Mouse (Mus musculus) CH12.LX (cell line): ENCODE results near the gene Akap7. TPM values are rescaled to one million over a fixed set of nuclear protein-coding genes. Genes with fewer than 3 reads are reported as not detected.

Experiments
- DNase-seq: peaks from one replicate; pipeline ENCODE4 v3.0.0-alpha.2; 2013; ENCODE audit errors: extremely low read depth
- H3K27ac ChIP-seq: 2 replicates; pipeline ENCODE4 v1.5.1; 2012; ENCODE audit warnings: low read depth, mild to moderate bottlenecking, control low read depth, moderate library complexity; ENCODE audit not compliant: insufficient read depth
- H3K27me3 ChIP-seq: replicated peaks from 2 replicates; pipeline ENCODE3; 2012; ENCODE audit warnings: inconsistent platforms
- H3K36me3 ChIP-seq, 2 experiments: replicated peaks in 1 of 2; 2 replicates each; pipeline versions ENCODE3 to v1.6.1; 2012; ENCODE audit warnings: inconsistent platforms in 1 of 2, low read length in 1 of 2, mild to moderate bottlenecking in 1 of 2, mixed read lengths in 1 of 2, moderate library complexity in 1 of 2; ENCODE audit not compliant: control insufficient read depth in 1 of 2, insufficient read depth in 1 of 2
- H3K4me1 ChIP-seq, 2 experiments: 2 replicates each; pipeline ENCODE4 v1.6.1; 2012; ENCODE audit warnings: inconsistent platforms in 1 of 2, moderate library complexity in 1 of 2; ENCODE audit not compliant: insufficient read depth in 2 of 2, control insufficient read depth in 1 of 2
- H3K4me2 ChIP-seq: 2 replicates; pipeline ENCODE4 v1.6.1; 2012; ENCODE audit warnings: low read depth, mild to moderate bottlenecking, control low read depth; ENCODE audit not compliant: poor library complexity, insufficient read depth, severe bottlenecking
- H3K4me3 ChIP-seq, 3 experiments: fragments of 150-350 bp in 1 of 3; sonication (generic) in 1 of 3; replicated peaks in 1 of 3; 2 replicates each; pipeline versions ENCODE3 to v1.5.1; 2011 to 2012; ENCODE audit warnings: low read depth in 2 of 3, low read length in 2 of 3, mild to moderate bottlenecking in 2 of 3, moderate library complexity in 2 of 3, control low read depth in 1 of 3, improper control_type of control experiment in 1 of 3, inconsistent platforms in 1 of 3, mixed read lengths in 1 of 3; ENCODE audit not compliant: poor library complexity in 1 of 3
- H3K79me2 ChIP-seq: replicated peaks from 2 replicates; pipeline ENCODE4 v1.6.1; 2012; ENCODE audit warnings: mild to moderate bottlenecking, moderate library complexity; ENCODE audit not compliant: control insufficient read depth, poor library complexity, insufficient read depth, severe bottlenecking; ENCODE audit errors: extremely low read depth
- H3K9ac ChIP-seq: 2 replicates; pipeline ENCODE4 v1.6.1; 2012; ENCODE audit warnings: low read depth, mild to moderate bottlenecking, control low read depth, moderate library complexity; ENCODE audit not compliant: insufficient read depth
- H3K9me3 ChIP-seq: replicated peaks from 2 replicates; pipeline ENCODE3; 2012; ENCODE audit warnings: low read length, inconsistent platforms, mixed read lengths
- CHD2 ChIP-seq: IDR thresholded peaks from 2 replicates; pipeline ENCODE4 v1.6.1; 2011; ENCODE audit warnings: low read length, improper control_type of control experiment
- CTCF ChIP-seq, 2 experiments: IDR thresholded peaks in 1 of 2; conservative IDR thresholded peaks in 1 of 2; 2 replicates each; pipeline ENCODE4 v1.5.1; 2011 to 2012; ENCODE audit warnings: low read depth in 2 of 2, low read length in 2 of 2, improper control_type of control experiment in 1 of 2, inconsistent platforms in 1 of 2, mild to moderate bottlenecking in 1 of 2, moderate library complexity in 1 of 2
- ELF1 ChIP-seq: IDR thresholded peaks from 2 replicates; pipeline ENCODE4 v1.6.1; 2014; ENCODE audit warnings: low read depth, mild to moderate bottlenecking, inconsistent platforms, low read length, improper control_type of control experiment
- GABPA ChIP-seq: IDR thresholded peaks from 2 replicates; pipeline ENCODE4 v1.6.1; 2012; ENCODE audit warnings: low read depth, low read length, improper control_type of control experiment, inconsistent platforms; ENCODE audit not compliant: insufficient replicate concordance
- IRF4 ChIP-seq: IDR thresholded peaks from 2 replicates; pipeline ENCODE4 v1.6.1; 2014; ENCODE audit warnings: low read depth, mild to moderate bottlenecking, inconsistent platforms, low read length, improper control_type of control experiment
- JUN ChIP-seq: IDR thresholded peaks from 2 replicates; pipeline ENCODE4 v1.6.1; 2011; ENCODE audit warnings: low read depth, mild to moderate bottlenecking, low read length, improper control_type of control experiment, moderate library complexity; ENCODE audit not compliant: insufficient read depth
- JUND ChIP-seq: conservative IDR thresholded peaks from 2 replicates; pipeline ENCODE4 v1.6.1; 2011; ENCODE audit warnings: low read depth, low read length, improper control_type of control experiment
- MAX ChIP-seq: IDR thresholded peaks from 2 replicates; pipeline ENCODE4 v1.6.1; 2011; ENCODE audit warnings: low read length, improper control_type of control experiment
- MAZ ChIP-seq: IDR thresholded peaks from 2 replicates; pipeline ENCODE4 v1.6.1; 2012; ENCODE audit warnings: low read depth, mild to moderate bottlenecking, inconsistent platforms, low read length, improper control_type of control experiment, moderate library complexity
- MXI1 ChIP-seq: IDR thresholded peaks from 2 replicates; pipeline ENCODE4 v1.6.1; 2011; ENCODE audit warnings: mild to moderate bottlenecking, low read depth, low read length, improper control_type of control experiment
- NELFE ChIP-seq: IDR thresholded peaks from 2 replicates; pipeline ENCODE4 v1.6.1; 2011; ENCODE audit warnings: low read depth, low read length, improper control_type of control experiment
- NRF1 ChIP-seq: IDR thresholded peaks from 2 replicates; pipeline ENCODE4 v1.6.1; 2014; ENCODE audit warnings: low read depth, mild to moderate bottlenecking, inconsistent platforms, low read length, improper control_type of control experiment, moderate library complexity
- PAX5 ChIP-seq: IDR thresholded peaks from 2 replicates; pipeline ENCODE4 v1.6.1; 2012; ENCODE audit warnings: low read length, inconsistent platforms, mixed read lengths
- POLR2A ChIP-seq: IDR thresholded peaks from 2 replicates; pipeline ENCODE4 v1.6.1; 2011; ENCODE audit warnings: low read depth, mild to moderate bottlenecking, improper control_type of control experiment, low read length
- SMC3 ChIP-seq: IDR thresholded peaks from 2 replicates; pipeline ENCODE4 v1.6.1; 2011; ENCODE audit warnings: low read depth, low read length, improper control_type of control experiment
- UBTF ChIP-seq: IDR thresholded peaks from 2 replicates; pipeline ENCODE4 v1.6.1; 2012; ENCODE audit warnings: low read depth, mild to moderate bottlenecking, inconsistent platforms, low read length, improper control_type of control experiment, moderate library complexity
- USF1 ChIP-seq: IDR thresholded peaks from 2 replicates; pipeline ENCODE4 v1.6.1; 2014; ENCODE audit warnings: low read depth, mild to moderate bottlenecking, inconsistent platforms, low read length, improper control_type of control experiment
- ZC3H11A ChIP-seq: IDR thresholded peaks from 2 replicates; pipeline ENCODE4 v1.6.1; 2012; ENCODE audit warnings: low read depth, mild to moderate bottlenecking, inconsistent platforms, low read length, improper control_type of control experiment
- ZKSCAN1 ChIP-seq: IDR thresholded peaks from 2 replicates; pipeline ENCODE4 v1.6.1; 2012; ENCODE audit warnings: low read depth, inconsistent platforms, low read length, improper control_type of control experiment, borderline replicate concordance
- ZMIZ1 ChIP-seq: IDR thresholded peaks from 2 replicates; pipeline ENCODE4 v1.6.1; 2012; ENCODE audit warnings: low read depth, mild to moderate bottlenecking, inconsistent platforms, low read length, improper control_type of control experiment
- ZNF384 ChIP-seq: IDR thresholded peaks from 2 replicates; pipeline ENCODE4 v1.6.1; 2012; ENCODE audit warnings: low read depth, low read length, improper control_type of control experiment, inconsistent platforms
- dilution Hi-C: fragments of 300-500 bp; cut with MboI; formaldehyde crosslinking; loops from 2 replicates; pipeline ENCODE4 v1.14.3; 2020; ENCODE audit warnings: low sequenced_read_pairs; ENCODE audit not compliant: extremely low pct_unique_long_range_greater_than_20kb, extremely low pct_ligation_motif_present
- in situ Hi-C: fragments of 300-500 bp; cut with MboI; formaldehyde crosslinking; loops from 3 replicates; pipeline ENCODE4 v1.14.3; 2019; ENCODE audit warnings: low sequenced_read_pairs, low pct_ligation_motif_present, low pct_unique_long_range_greater_than_20kb, mixed read lengths
- polyA plus RNA-seq: library from polyadenylated mRNA; unstranded; fragments of >175 nt; gene quantifications from 2 replicates; pipeline ENCODE4 v1.2.1, GENCODE M21; 2012; ENCODE audit warnings: low read depth; ENCODE audit not compliant: insufficient read length
- total RNA-seq, 2 experiments: library from RNA; depleted of rRNA; stranded (reverse); fragments of 300-350 nt in 1 of 2; fragments of >200 nt in 1 of 2; gene quantifications; 2 replicates each; pipeline ENCODE4 v1.2.3; 2012 to 2014

Gene Akap7
- total and polyA plus RNA-seq, 3 experiments = 6.2 to 12.1 (median 7.1) TPM

GRCm38 (mm10) chr10:25296286-25296656 is 11.4 kb downstream of the Akap7 start:
- in situ Hi-C loops = no loop called here
- H3K4me2 ChIP-seq = peak overlapping the region; percentile 30
- TF ChIP-seq SMC3 = no peak
- no peak for TF ChIP-seq JUN
- no peak for TF ChIP-seq ELF1
- no peak for TF ChIP-seq IRF4
- TF ChIP-seq CTCF (conservative IDR thresholded peaks at IDR 0.05 in 1 of 2, IDR thresholded peaks at IDR 0.05 in 1 of 2; ENCODE audit: low read depth in 2 of 2, low read length in 2 of 2) = no peak
- no peak for TF ChIP-seq MAX
- no peak for TF ChIP-seq JUND
- no peak for TF ChIP-seq ZC3H11A
- TF ChIP-seq GABPA = no peak
- no peak for TF ChIP-seq ZMIZ1
- no peak for TF ChIP-seq NELFE
- TF ChIP-seq ZNF384 = no peak
- TF ChIP-seq MXI1 = no peak
- TF ChIP-seq POLR2A = no peak
- TF ChIP-seq NRF1 = no peak
- no peak for TF ChIP-seq UBTF
- no peak for TF ChIP-seq CHD2
- no peak for TF ChIP-seq MAZ
- TF ChIP-seq PAX5 = no peak
- TF ChIP-seq, all 38 proteins: peak for 0
- Histone ChIP-seq H3K4me3 (peak overlapping the region; percentile 54 to 64 (median 62)), H3K9me3 (no peaks in the 10 kb centered on the region), H3K4me1 (peaks cover 5 to 28% of the 10 kb centered on the region in 2 experiments), H3K36me3 (no peaks in the 10 kb centered on the region), H3K27me3 (no peaks in the 10 kb centered on the region), H3K79me2 (no peaks in the 10 kb centered on the region), H3K27ac (no peak overlapping the region), H3K9ac (peak overlapping the region; percentile 79)
- dilution Hi-C loops = no loop called here
- no peak for DNase-seq

GRCm38 (mm10) chr10:25295836-25296235 is 11.8 kb downstream of the Akap7 start:
- Histone ChIP-seq H3K9ac (no peak overlapping the region), H3K27ac (no peak overlapping the region), H3K9me3 (no peaks in the 10 kb centered on the region), H3K27me3 (no peaks in the 10 kb centered on the region), H3K4me3 (no peak overlapping the region), H3K79me2 (no peaks in the 10 kb centered on the region), H3K4me1 (peaks cover 5 to 28% of the 10 kb centered on the region in 2 experiments), H3K36me3 (peaks cover 0 to 3% of the 10 kb centered on the region in 2 experiments), H3K4me2 (no peak overlapping the region)
- in situ Hi-C loops (no loop called here), dilution Hi-C loops (no loop called here)
- TF ChIP-seq JUN (no peak), USF1 (no peak), POLR2A (no peak), ZKSCAN1 (no peak)
- DNase-seq = no peak
